Mouse (Mus musculus) MEL (cell line): ENCODE results near the gene Snrnp27. TPM values are rescaled to one million over a fixed set of nuclear protein-coding genes. Genes with fewer than 3 reads are reported as not detected.

Experiments used
- DNase-seq: peaks from one replicate; pipeline ENCODE4 v3.0.0; 2011; ENCODE audit warnings: low read depth, low spot score
- H3K27ac ChIP-seq: 2 replicates; pipeline ENCODE4 v1.5.1; 2012; ENCODE audit warnings: low read depth, mild to moderate bottlenecking, control low read depth, low read length, moderate library complexity; ENCODE audit not compliant: control insufficient read depth
- H3K27me3 ChIP-seq, 2 experiments: fragments of 150-350 bp in 1 of 2; sonication (generic) in 1 of 2; 2 replicates each; pipeline ENCODE4 v1.6.1; 2012; ENCODE audit warnings: low read length in 2 of 2, mild to moderate bottlenecking in 2 of 2, improper control_type of control experiment in 1 of 2, moderate library complexity in 1 of 2; ENCODE audit not compliant: insufficient read depth in 2 of 2, control insufficient read depth in 1 of 2
- H3K36me3 ChIP-seq, 2 experiments: 2 replicates each; pipeline ENCODE4 v1.6.1; 2012 to 2014; ENCODE audit warnings: low read length in 2 of 2, improper control_type of control experiment in 1 of 2, inconsistent platforms in 1 of 2, mild to moderate bottlenecking in 1 of 2; ENCODE audit not compliant: insufficient read depth in 2 of 2, control insufficient read depth in 1 of 2
- H3K4me1 ChIP-seq, 2 experiments: fragments of 150-350 bp in 1 of 2; sonication (generic) in 1 of 2; 2 replicates each; pipeline ENCODE4 v1.6.1; 2012; ENCODE audit warnings: low read length in 2 of 2, improper control_type of control experiment in 1 of 2, mild to moderate bottlenecking in 1 of 2; ENCODE audit not compliant: insufficient read depth in 2 of 2, control insufficient read depth in 1 of 2
- H3K4me3 ChIP-seq, 2 experiments: fragments of 150-350 bp in 1 of 2; sonication (generic) in 1 of 2; 2 replicates each; pipeline ENCODE4 v1.5.1; 2012; ENCODE audit warnings: low read depth in 2 of 2, low read length in 2 of 2, mild to moderate bottlenecking in 2 of 2, moderate library complexity in 2 of 2, control low read depth in 1 of 2, improper control_type of control experiment in 1 of 2; ENCODE audit not compliant: control insufficient read depth in 1 of 2, insufficient read depth in 1 of 2
- H3K79me2 ChIP-seq: 2 replicates; pipeline ENCODE4 v1.6.1; 2012; ENCODE audit warnings: mild to moderate bottlenecking, low read length, moderate library complexity; ENCODE audit not compliant: control insufficient read depth, poor library complexity, insufficient read depth
- H3K9ac ChIP-seq: 2 replicates; pipeline ENCODE4 v1.6.1; 2012; ENCODE audit warnings: low read depth, mild to moderate bottlenecking, control low read depth, low read length, moderate library complexity; ENCODE audit not compliant: control insufficient read depth, poor library complexity, severe bottlenecking
- H3K9me3 ChIP-seq: fragments of 150-350 bp; sonication (generic); replicated peaks from 2 replicates; pipeline ENCODE4 v1.6.1; 2012; ENCODE audit warnings: mild to moderate bottlenecking, low read length, improper control_type of control experiment, moderate library complexity; ENCODE audit not compliant: insufficient read depth
- BHLHE40 ChIP-seq: IDR thresholded peaks from 2 replicates; pipeline ENCODE4 v1.6.1; 2012; ENCODE audit warnings: low read depth, mild to moderate bottlenecking, inconsistent platforms, low read length, improper control_type of control experiment, borderline replicate concordance
- ELF1 ChIP-seq: IDR thresholded peaks from 2 replicates; pipeline ENCODE4 v1.6.1; 2014; ENCODE audit warnings: low read depth, mild to moderate bottlenecking, inconsistent platforms, low read length, improper control_type of control experiment, moderate library complexity
- EP300 ChIP-seq, 2 experiments: IDR thresholded peaks; 2 replicates each; pipeline ENCODE4 v1.6.1; 2011; ENCODE audit warnings: improper control_type of control experiment in 2 of 2, low read length in 2 of 2, low read depth in 1 of 2, mild to moderate bottlenecking in 1 of 2
- ETS1 ChIP-seq: IDR thresholded peaks from 2 replicates; pipeline ENCODE4 v1.6.1; 2012; ENCODE audit warnings: low read depth, mild to moderate bottlenecking, inconsistent platforms, low read length, improper control_type of control experiment, moderate library complexity
- GATA1 ChIP-seq: IDR thresholded peaks from 2 replicates; pipeline ENCODE4 v1.6.1; 2011; ENCODE audit warnings: low read depth, low read length, improper control_type of control experiment
- HCFC1 ChIP-seq: IDR thresholded peaks from 2 replicates; pipeline ENCODE4 v1.6.1; 2012; ENCODE audit warnings: low read depth, mild to moderate bottlenecking, inconsistent platforms, low read length, improper control_type of control experiment, moderate library complexity
- JUND ChIP-seq: IDR thresholded peaks from 2 replicates; pipeline ENCODE4 v1.6.1; 2011; ENCODE audit warnings: low read depth, mild to moderate bottlenecking, improper control_type of control experiment, low read length
- MAFK ChIP-seq: IDR thresholded peaks from 2 replicates; pipeline ENCODE4 v1.6.1; 2011; ENCODE audit warnings: low read depth, mild to moderate bottlenecking, low read length, improper control_type of control experiment, borderline replicate concordance
- MAZ ChIP-seq: IDR thresholded peaks from 2 replicates; pipeline ENCODE4 v1.6.1; 2012; ENCODE audit warnings: low read depth, mild to moderate bottlenecking, inconsistent platforms, low read length, improper control_type of control experiment
- MXI1 ChIP-seq: IDR thresholded peaks from 2 replicates; pipeline ENCODE4 v1.6.1; 2011; ENCODE audit warnings: mild to moderate bottlenecking, low read depth, low read length, improper control_type of control experiment
- NRF1 ChIP-seq: IDR thresholded peaks from 2 replicates; pipeline ENCODE4 v1.6.1; 2014; ENCODE audit warnings: low read depth, mild to moderate bottlenecking, inconsistent platforms, low read length, improper control_type of control experiment, moderate library complexity; ENCODE audit not compliant: poor library complexity, insufficient read depth, severe bottlenecking
- POLR2A ChIP-seq, 2 experiments: IDR thresholded peaks; 2 replicates each; pipeline ENCODE4 v1.6.1; 2011 to 2012; ENCODE audit warnings: low read length in 2 of 2, mild to moderate bottlenecking in 2 of 2, control low read depth in 1 of 2, improper control_type of control experiment in 1 of 2, low read depth in 1 of 2, moderate library complexity in 1 of 2; ENCODE audit not compliant: control insufficient read depth in 1 of 2, insufficient read depth in 1 of 2, poor library complexity in 1 of 2
- POLR2AphosphoS2 ChIP-seq: IDR thresholded peaks from 2 replicates; pipeline ENCODE4 v1.6.1; 2011; ENCODE audit warnings: low read length, improper control_type of control experiment
- POLR2AphosphoS5 ChIP-seq: IDR thresholded peaks from 2 replicates; pipeline ENCODE4 v1.6.1; 2012; ENCODE audit warnings: low read depth, borderline replicate concordance, mild to moderate bottlenecking, inconsistent platforms, low read length, moderate library complexity, mixed read lengths
- RAD21 ChIP-seq: IDR thresholded peaks from 2 replicates; pipeline ENCODE4 v1.6.1; 2011; ENCODE audit warnings: mild to moderate bottlenecking, low read depth, low read length, improper control_type of control experiment
- RCOR1 ChIP-seq: IDR thresholded peaks from 2 replicates; pipeline ENCODE4 v1.6.1; 2012; ENCODE audit warnings: low read depth, mild to moderate bottlenecking, inconsistent platforms, low read length, improper control_type of control experiment
- SIN3A ChIP-seq: IDR thresholded peaks from 2 replicates; pipeline ENCODE4 v1.6.1; 2012; ENCODE audit warnings: low read length, improper control_type of control experiment, inconsistent platforms
- SMC3 ChIP-seq: IDR thresholded peaks from 2 replicates; pipeline ENCODE4 v1.6.1; 2011; ENCODE audit warnings: low read depth, low read length, improper control_type of control experiment
- TAL1 ChIP-seq: IDR thresholded peaks from 2 replicates; pipeline ENCODE4 v1.6.1; 2012; ENCODE audit warnings: mild to moderate bottlenecking, inconsistent platforms, low read length, moderate library complexity, mixed read lengths
- TCF12 ChIP-seq: IDR thresholded peaks from 2 replicates; pipeline ENCODE4 v1.6.1; 2014; ENCODE audit warnings: low read depth, mild to moderate bottlenecking, inconsistent platforms, low read length, improper control_type of control experiment, moderate library complexity
- ZKSCAN1 ChIP-seq: IDR thresholded peaks from 2 replicates; pipeline ENCODE4 v1.6.1; 2012; ENCODE audit warnings: low read depth, mild to moderate bottlenecking, inconsistent platforms, low read length, improper control_type of control experiment, moderate library complexity
- polyA plus RNA-seq, 2 experiments: library from polyadenylated mRNA; stranded (reverse) in 1 of 2; unstranded in 1 of 2; fragments of >175 nt in 1 of 2; fragments of >200 nt in 1 of 2; gene quantifications; 2 replicates each; pipeline versions ENCODE4 v1.2.1 to v1.2.4; 2012; ENCODE audit warnings: low replicate concordance in 2 of 2, low read depth in 1 of 2; ENCODE audit not compliant: insufficient read length in 2 of 2, insufficient read depth in 1 of 2, missing spikeins in 1 of 2
- total RNA-seq: library from RNA; depleted of rRNA; stranded (reverse); fragments of 300-350 nt; gene quantifications from 2 replicates; pipeline ENCODE4 v1.2.3, GENCODE M21; 2012

The Snrnp27 gene
- total and polyA plus RNA-seq, 3 experiments = 79.3 to 225 (median 106) TPM

DNA sequence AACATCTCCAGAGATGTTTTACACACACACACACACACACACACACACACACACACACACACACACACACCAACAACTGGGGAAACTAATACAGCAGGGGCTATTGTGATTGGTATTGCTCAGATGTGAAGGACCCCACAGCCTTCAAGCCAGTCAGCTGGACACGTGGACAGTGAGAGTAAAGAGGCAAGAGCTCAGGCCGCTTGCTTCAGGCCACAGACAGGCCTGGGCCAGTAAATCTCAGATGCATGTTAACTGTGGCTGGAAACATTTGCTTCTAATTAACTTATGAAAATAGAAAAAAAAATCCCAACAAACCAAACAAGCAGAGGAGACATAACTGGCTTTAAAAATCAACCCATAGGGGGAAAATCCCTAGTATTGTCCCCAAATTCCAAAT, 46.5 kb downstream of the Snrnp27 start:
- Histone ChIP-seq H3K4me1 (peaks cover 10 to 30% of the 10 kb centered on the region in 2 experiments), H3K9me3 (no peaks in the 10 kb centered on the region), H3K79me2 (no peaks in the 10 kb centered on the region), H3K36me3 (peaks cover 0 to 22% of the 10 kb centered on the region in 2 experiments; a peak in 2 of 4 replicates), H3K9ac (no peak overlapping the region), H3K27ac (no peak overlapping the region), H3K4me3 (no peak overlapping the region), H3K27me3 (no peaks in the 10 kb centered on the region)
- no peak for TF ChIP-seq SMC3
- DNase-seq = no peak

DNA sequence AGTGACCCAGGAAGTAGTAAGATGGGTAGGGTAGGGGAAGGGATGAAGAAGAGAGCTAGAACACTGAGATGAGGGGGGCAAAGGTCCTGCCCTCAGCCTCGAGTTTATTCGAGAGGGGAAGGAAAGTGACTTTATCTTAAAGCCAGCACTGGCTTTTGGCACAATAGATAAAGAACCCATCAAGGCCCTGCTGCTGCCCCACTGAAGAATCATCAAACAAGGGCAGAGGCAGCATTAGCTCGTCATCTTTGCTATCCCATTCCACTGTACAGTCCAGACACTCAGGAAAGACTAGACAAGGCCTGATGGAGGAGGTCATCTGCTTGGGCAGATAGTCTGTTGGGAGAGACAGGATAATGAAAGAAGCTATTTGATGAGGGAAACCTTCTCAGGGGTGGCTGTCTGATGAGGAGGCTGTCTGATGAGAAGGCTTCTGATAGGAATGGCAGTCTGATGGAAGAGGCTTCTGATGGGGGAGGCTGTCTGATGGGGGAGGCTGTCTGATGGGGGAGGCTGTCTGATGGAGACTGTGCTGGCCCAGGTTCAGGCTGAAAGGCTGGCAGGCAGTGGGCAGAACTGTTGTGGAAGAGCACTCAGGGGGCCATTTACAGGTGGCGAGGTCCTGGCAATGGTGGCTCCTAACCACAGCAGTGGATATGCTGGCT, 47.0 kb downstream of the Snrnp27 start:
- 0 out of 4 replicates have a peak, but pooled peaks cover 0 to 2% of the 10 kb centered on the region in 2 experiments for H3K27me3 ChIP-seq
- H3K9ac ChIP-seq = no peak overlapping the region
- no peaks in the 10 kb centered on the region for H3K9me3 ChIP-seq
- H3K4me1 ChIP-seq = peaks cover 10 to 30% of the 10 kb centered on the region in 2 experiments
- peak overlapping the region in 1 of 2 experiments; percentile 33; a peak in 1 of 4 replicates for H3K4me3 ChIP-seq
- TF ChIP-seq ELF1 (0 out of 2 replicates have a peak, but pooled peaks have one; percentile 24), TCF12 (peak; percentile 95), JUND (no peak), HCFC1 (peak; percentile 22; the same call in 1 of the 2 replicates), GATA1 (peak; percentile 91), POLR2A (IDR thresholded peaks at IDR 0.05; ENCODE audit: control insufficient read depth in 1 of 2, insufficient read depth in 1 of 2, low read depth in 1 of 2, low read length in 2 of 2, poor library complexity in 1 of 2) (no peak), BHLHE40 (peak; percentile 48; the same call in 1 of the 2 replicates), RAD21 (no peak), POLR2AphosphoS2 (no peak), MAZ (0 out of 2 replicates have a peak, but pooled peaks have one; percentile 65), MXI1 (peak; percentile 24; the same call in 1 of the 2 replicates), NRF1 (no peak), MAFK (0 out of 2 replicates have a peak, but pooled peaks have one; percentile 22), ZKSCAN1 (no peak), EP300 (IDR thresholded peaks at IDR 0.05; ENCODE audit: low read depth in 1 of 2, low read length in 2 of 2) (peak; percentile 86 to 89), RCOR1 (peak; percentile 50; the same call in 1 of the 2 replicates), ETS1 (peak; percentile 66), POLR2AphosphoS5 (no peak), SIN3A (peak; percentile 67), TAL1 (peak; percentile 72)
- TF ChIP-seq, all 39 proteins: peak for 13
- Histone ChIP-seq H3K79me2 (no peaks in the 10 kb centered on the region), H3K36me3 (peaks cover 0 to 22% of the 10 kb centered on the region in 2 experiments; a peak in 2 of 4 replicates), H3K27ac (peak overlapping the region; percentile 37; the same call in 1 of the 2 replicates)
- DNase-seq = peak; percentile 54
